Mouse (Mus musculus) hindbrain, embryonic 16.5 days (tissue): ENCODE measurements around the gene Serping1. TPM values are rescaled to one million over a fixed set of nuclear protein-coding genes. Genes with fewer than 3 reads are reported as not detected.
A peak's percentile ranks its signal among the peaks of the same experiment; 100 is the strongest.

Experiments
- ATAC-seq: fragments of 200-750 bp; cut with Nextera tagmentation; 2 replicates; pipeline ENCODE4 v1.8.0; 2017; ENCODE audit warnings: moderate TSS enrichment, moderate library complexity
- H3K27ac ChIP-seq: fragments of 300-500 bp; sonication (generic); 2 replicates; pipeline ENCODE4 v1.5.1; 2014; ENCODE audit warnings: low read depth, mild to moderate bottlenecking, control low read depth, low read length, moderate library complexity
- H3K27me3 ChIP-seq: fragments of 300-500 bp; sonication (generic); replicated peaks from 2 replicates; pipeline ENCODE4 v1.6.1; 2014; ENCODE audit warnings: low read length; ENCODE audit not compliant: control insufficient read depth, insufficient read depth
- H3K36me3 ChIP-seq: fragments of 300-500 bp; sonication (generic); 2 replicates; pipeline ENCODE4 v1.6.1; 2014; ENCODE audit warnings: mild to moderate bottlenecking, low read length, moderate library complexity, mixed read lengths; ENCODE audit not compliant: control insufficient read depth, insufficient read depth
- H3K4me1 ChIP-seq: fragments of 300-500 bp; sonication (generic); 2 replicates; pipeline ENCODE4 v1.6.1; 2014; ENCODE audit warnings: low read depth, low read length; ENCODE audit not compliant: control insufficient read depth, insufficient read depth
- H3K4me2 ChIP-seq: fragments of 300-500 bp; sonication (generic); 2 replicates; pipeline ENCODE4 v1.6.1; 2014; ENCODE audit warnings: mild to moderate bottlenecking, low read length, control low read depth, moderate library complexity
- H3K4me3 ChIP-seq: fragments of 300-500 bp; sonication (generic); 2 replicates; pipeline ENCODE4 v1.5.1; 2014; ENCODE audit warnings: mild to moderate bottlenecking, low read length, control low read depth, moderate library complexity
- H3K9ac ChIP-seq: fragments of 300-500 bp; sonication (generic); 2 replicates; pipeline ENCODE4 v1.6.1; 2014; ENCODE audit warnings: low read depth, mild to moderate bottlenecking, control low read depth, low read length, moderate library complexity
- H3K9me3 ChIP-seq: fragments of 300-500 bp; sonication (generic); 2 replicates; pipeline ENCODE4 v1.6.1; 2014; ENCODE audit warnings: mild to moderate bottlenecking, low read length, moderate library complexity; ENCODE audit not compliant: control insufficient read depth
- WGBS: fragments of 180-500 bp; shearing (Covaris S2); extraction: QIAGEN DNeasy Blood & Tissue Kit; methylation state at CpG from one replicate; pipeline ENCODE4 v1.1.7; 2014; 5-methylcytosine and 5-hydroxymethylcytosine counted together
- polyA plus RNA-seq: library from polyadenylated mRNA; unstranded; fragments of >200 nt; fragmentation: Nextera tagmentation; extraction: Ambion mirVana; gene quantifications from 2 replicates; pipeline ENCODE4 v1.2.1, GENCODE M21; 2015

Gene Serping1
- 40.8 and 42.3 TPM in 2 replicates for polyA plus RNA-seq

DNA sequence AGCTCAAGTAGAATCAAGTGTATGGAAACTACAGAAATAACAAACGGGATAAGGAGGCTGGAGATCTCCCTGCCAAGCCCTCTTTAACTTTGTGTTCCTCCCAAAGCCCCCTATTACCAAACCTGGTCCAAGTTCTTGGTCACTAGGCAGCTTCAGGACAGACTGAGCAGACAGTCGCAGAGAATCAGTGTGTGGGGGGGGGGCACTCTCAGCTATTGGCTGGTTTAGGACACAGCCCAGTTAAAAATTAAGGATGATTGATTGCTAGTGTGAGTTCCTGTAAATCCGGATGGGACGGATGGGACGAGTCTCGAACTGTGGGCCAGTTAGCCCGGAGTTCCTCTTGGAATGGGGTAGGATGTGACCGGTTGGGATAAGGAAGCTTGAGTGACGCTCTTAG is at the start of gene Serping1:
Gene Serping1 (minus strand): TSS at position 204 of the 400 bp plus-strand sequence.
- Histone ChIP-seq H3K36me3 (no peaks in the 10 kb centered on the region), H3K4me2 (peak within 1 kb of the TSS; percentile 65), H3K4me3 (peak within 1 kb of the TSS; percentile 31), H3K4me1 (peaks cover 5% of the 10 kb centered on the region), H3K9ac (peak within 1 kb of the TSS; percentile 65), H3K9me3 (no peaks in the 10 kb centered on the region), H3K27me3 (no peaks in the 10 kb centered on the region), H3K27ac (peak within 1 kb of the TSS; percentile 55; the same call in 1 of the 2 replicates)
- 50% methylated on average over 9 of the region's 9 CpGs for WGBS
- ATAC-seq = 0 out of 2 replicates have a peak, but pooled peaks have one; percentile 29

GRCm38 (mm10) chr2:84823237-84823636 is 48.0 kb upstream of the Serping1 start:
- peaks cover 2% of the 10 kb centered on the region; the same call in 1 of the 2 replicates for H3K27me3 ChIP-seq
- WGBS = 43% methylated on average over 2 of the region's 2 CpGs
- no peak overlapping the region for H3K9ac ChIP-seq
- H3K36me3 ChIP-seq = no peaks in the 10 kb centered on the region
- H3K27ac ChIP-seq = no peak overlapping the region
- no peak overlapping the region for H3K4me3 ChIP-seq
- H3K4me2 ChIP-seq = no peak overlapping the region
- H3K4me1 ChIP-seq = peaks cover 8% of the 10 kb centered on the region
- no peak for ATAC-seq
- no peaks in the 10 kb centered on the region for H3K9me3 ChIP-seq

DNA sequence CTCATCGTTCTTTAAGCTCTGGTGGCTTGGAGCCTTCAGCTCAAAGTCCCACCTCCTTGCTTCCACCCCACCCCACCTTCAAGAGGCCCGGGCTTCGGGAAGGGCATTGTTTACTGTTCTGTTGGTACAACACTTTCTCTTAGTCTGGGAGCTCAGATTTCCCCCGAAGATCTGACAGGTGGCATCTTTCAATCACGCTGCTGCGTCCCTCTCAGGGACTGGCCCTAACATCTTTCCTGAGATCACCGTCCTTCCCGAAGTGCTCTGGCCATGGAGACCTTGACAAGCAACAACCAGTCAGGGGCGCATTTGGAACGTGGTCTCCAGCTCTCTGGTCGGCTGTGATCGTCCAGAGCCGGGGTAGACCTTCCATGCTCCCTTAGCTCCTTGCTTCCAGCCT is 47.3 kb upstream of the Serping1 start, which contains the start of gene Smtnl1:
Gene Smtnl1 (minus strand): TSS at position 101 of the 400 bp plus-strand sequence.
- H3K36me3 ChIP-seq = no peaks in the 10 kb centered on the region
- no peaks in the 10 kb centered on the region for H3K9me3 ChIP-seq
- 70% methylated on average over 13 of the region's 13 CpGs for WGBS
- H3K27ac ChIP-seq = no peak within 1 kb of the TSS
- H3K9ac ChIP-seq = no peak within 1 kb of the TSS
- peaks cover 2% of the 10 kb centered on the region for H3K4me1 ChIP-seq
- no peak within 1 kb of the TSS for H3K4me3 ChIP-seq
- ATAC-seq = no peak
- peaks cover 2% of the 10 kb centered on the region; the same call in 1 of the 2 replicates for H3K27me3 ChIP-seq
- no peak within 1 kb of the TSS for H3K4me2 ChIP-seq

DNA sequence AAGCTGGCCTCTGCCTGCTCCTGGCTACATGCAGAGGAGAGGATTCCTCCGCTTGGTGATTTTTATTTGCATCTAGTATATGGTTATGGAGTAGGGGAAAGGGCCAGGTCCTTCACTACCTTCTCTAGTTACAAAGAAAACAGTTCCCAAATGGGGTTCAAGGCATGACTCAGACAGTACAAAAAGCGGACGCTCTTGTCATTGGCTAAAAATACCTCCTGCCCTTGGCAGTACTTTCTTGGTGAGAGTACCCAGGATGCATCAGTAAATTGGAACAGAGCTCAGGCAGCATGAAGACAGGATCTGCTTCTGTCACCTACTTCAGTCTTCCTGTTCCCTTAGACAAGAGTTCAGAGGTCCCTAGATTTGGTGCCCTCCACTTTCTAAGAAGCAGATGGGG is 44.6 kb upstream of the Serping1 start:
- no peak for ATAC-seq
- WGBS = 76% methylated on average over 3 of the region's 3 CpGs
- Histone ChIP-seq H3K36me3 (no peaks in the 10 kb centered on the region), H3K9me3 (no peaks in the 10 kb centered on the region), H3K4me2 (no peak overlapping the region), H3K27me3 (peaks cover 2% of the 10 kb centered on the region; the same call in 1 of the 2 replicates), H3K27ac (no peak overlapping the region), H3K4me1 (no peaks in the 10 kb centered on the region), H3K4me3 (no peak overlapping the region), H3K9ac (no peak overlapping the region)

DNA sequence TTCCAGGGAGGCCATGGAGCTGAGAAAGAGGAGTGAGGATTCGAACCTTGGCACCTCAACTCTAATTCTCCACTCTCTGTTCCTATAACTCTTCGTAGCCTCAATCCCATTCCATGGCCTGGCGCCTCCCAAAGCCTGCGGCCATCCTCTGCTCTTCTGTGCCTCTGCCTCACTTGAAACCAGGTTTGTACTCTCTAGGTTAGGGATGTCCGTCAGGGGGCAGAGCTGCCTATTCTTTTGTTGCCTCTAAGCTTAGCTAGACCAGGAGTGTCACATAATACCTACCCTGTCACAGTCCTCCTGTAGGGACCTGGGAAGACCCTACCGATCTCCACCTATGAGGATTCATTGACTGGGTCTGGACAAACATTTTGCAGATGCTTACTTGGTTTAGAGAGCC is 37.4 kb upstream of the Serping1 start:
- H3K36me3 ChIP-seq = no peaks in the 10 kb centered on the region; the same call in 1 of the 2 replicates
- no peaks in the 10 kb centered on the region for H3K27me3 ChIP-seq
- no peak overlapping the region for H3K4me3 ChIP-seq
- no peak overlapping the region for H3K4me2 ChIP-seq
- no peak overlapping the region for H3K9ac ChIP-seq
- ATAC-seq = no peak
- peaks cover 4% of the 10 kb centered on the region; the same call in 1 of the 2 replicates for H3K9me3 ChIP-seq
- H3K27ac ChIP-seq = no peak overlapping the region
- WGBS = 78% methylated on average over 6 of the region's 6 CpGs
- H3K4me1 ChIP-seq = no peaks in the 10 kb centered on the region; the same call in 1 of the 2 replicates

GRCm38 (mm10) chr2:84811880-84812279 is 36.6 kb upstream of the Serping1 start:
- Histone ChIP-seq H3K4me1 (no peaks in the 10 kb centered on the region; the same call in 1 of the 2 replicates), H3K27me3 (no peaks in the 10 kb centered on the region), H3K36me3 (no peaks in the 10 kb centered on the region; the same call in 1 of the 2 replicates), H3K9ac (no peak overlapping the region), H3K4me2 (no peak overlapping the region), H3K4me3 (no peak overlapping the region), H3K27ac (no peak overlapping the region), H3K9me3 (peaks cover 4% of the 10 kb centered on the region; the same call in 1 of the 2 replicates)
- 86% methylated on average over 7 of the region's 7 CpGs for WGBS
- no peak for ATAC-seq

DNA sequence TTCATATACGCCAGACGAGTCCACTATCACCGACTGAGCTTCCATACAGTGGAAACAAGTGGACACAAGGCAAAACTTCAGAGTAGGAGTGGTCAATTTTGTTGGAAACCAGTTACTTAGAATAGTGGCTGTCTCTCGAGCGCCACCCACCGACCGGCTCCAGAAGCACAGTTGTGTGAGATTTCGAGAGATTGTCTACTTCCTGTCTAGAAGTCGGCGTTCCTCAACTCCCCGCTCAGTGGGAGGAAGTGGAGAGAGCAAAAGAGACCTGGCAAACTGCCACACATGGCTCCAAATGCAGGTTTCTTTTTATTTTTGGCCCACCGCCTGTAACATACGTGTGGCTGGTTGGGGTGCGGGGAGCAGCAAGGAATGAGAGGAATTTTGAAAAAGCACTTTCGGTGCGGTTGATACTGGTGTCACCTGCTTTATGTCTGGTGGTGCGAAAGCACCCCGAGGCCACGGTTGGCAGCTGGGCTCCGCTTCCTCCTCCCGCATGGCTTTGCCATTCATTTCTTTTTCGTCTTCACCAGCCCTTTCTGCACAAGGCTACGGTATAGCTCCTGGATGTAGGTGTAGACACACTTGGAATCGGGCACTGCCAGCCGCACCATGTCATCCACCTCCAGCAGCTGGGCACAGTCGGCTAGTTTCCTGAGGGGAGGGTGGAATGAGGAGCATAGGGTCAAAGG is 35.8 kb upstream of the Serping1 start:
- peak overlapping the region; percentile 56 for H3K4me2 ChIP-seq
- H3K36me3 ChIP-seq = no peaks in the 10 kb centered on the region; the same call in 1 of the 2 replicates
- H3K4me1 ChIP-seq = no peaks in the 10 kb centered on the region; the same call in 1 of the 2 replicates
- H3K4me3 ChIP-seq = peak overlapping the region; percentile 28
- no peak overlapping the region for H3K27ac ChIP-seq
- H3K9ac ChIP-seq = peak overlapping the region; percentile 51
- peak; percentile 79 for ATAC-seq
- no peaks in the 10 kb centered on the region for H3K27me3 ChIP-seq
- WGBS = 34% methylated on average over 26 of the region's 26 CpGs
- H3K9me3 ChIP-seq = peaks cover 4% of the 10 kb centered on the region; the same call in 1 of the 2 replicates

DNA sequence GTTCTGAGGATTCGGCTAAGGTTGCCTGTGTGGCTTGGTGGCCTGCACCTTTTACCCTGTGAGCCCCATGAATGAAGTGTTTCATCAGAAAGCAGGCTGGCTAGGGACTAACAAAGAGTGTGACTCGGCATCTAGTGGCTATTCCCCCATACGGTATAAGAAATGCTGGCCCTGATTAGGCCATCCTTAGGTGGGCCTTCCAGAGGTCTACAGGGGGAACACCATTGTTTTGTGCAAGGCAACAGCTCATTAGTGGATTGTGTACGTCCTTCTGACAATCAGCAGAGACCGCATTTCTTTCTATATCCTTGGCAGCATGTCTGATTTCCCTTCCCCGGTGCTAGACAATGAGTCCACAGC is 35.3 kb upstream of the Serping1 start:
- H3K4me1 ChIP-seq = no peaks in the 10 kb centered on the region; the same call in 1 of the 2 replicates
- no peak overlapping the region for H3K9ac ChIP-seq
- WGBS = 78% methylated on average over 6 of the region's 6 CpGs
- no peaks in the 10 kb centered on the region for H3K27me3 ChIP-seq
- H3K4me3 ChIP-seq = no peak overlapping the region
- H3K4me2 ChIP-seq = no peak overlapping the region; the same call in 1 of the 2 replicates
- H3K27ac ChIP-seq = no peak overlapping the region
- peaks cover 4% of the 10 kb centered on the region; the same call in 1 of the 2 replicates for H3K9me3 ChIP-seq
- no peaks in the 10 kb centered on the region; the same call in 1 of the 2 replicates for H3K36me3 ChIP-seq
- no peak for ATAC-seq

- H3K9me3 ChIP-seq = peaks cover 4% of the 10 kb centered on the region; the same call in 1 of the 2 replicates
- no peak overlapping the region for H3K4me3 ChIP-seq
- no peak overlapping the region for H3K4me2 ChIP-seq
- H3K27ac ChIP-seq = no peak overlapping the region
- H3K9ac ChIP-seq = no peak overlapping the region
- no peaks in the 10 kb centered on the region; the same call in 1 of the 2 replicates for H3K36me3 ChIP-seq
- no peaks in the 10 kb centered on the region for H3K27me3 ChIP-seq
- no peak for ATAC-seq
- no peaks in the 10 kb centered on the region; the same call in 1 of the 2 replicates for H3K4me1 ChIP-seq
These were observed 34.1 kb upstream of the Serping1 start for GRCm38 (mm10) chr2:84809330-84809729.
